Mouse (Mus musculus) layer of hippocampus, adult 2 months (tissue): ENCODE results near the gene Mrps31. TPM values are rescaled to one million over a fixed set of nuclear protein-coding genes. Genes with fewer than 3 reads are reported as not detected.

ENCODE experiments used
- DNase-seq, 2 experiments: peaks; one replicate each; pipeline ENCODE4 v3.0.0; 2022; ENCODE audit warnings: low spot score in 2 of 2
- H3K27ac ChIP-seq: fragments of 200-600 bp; 2 replicates; pipeline ENCODE4 v1.8.1; 2022
- H3K4me3 ChIP-seq: fragments of 200-600 bp; 2 replicates; pipeline ENCODE4 v1.8.1; 2022; ENCODE audit warnings: mild to moderate bottlenecking
- CTCF ChIP-seq: fragments of 200-600 bp; conservative IDR thresholded peaks from 2 replicates; pipeline ENCODE4 v1.8.1; 2022; ENCODE audit warnings: antibody characterized with exemption, mild to moderate bottlenecking, moderate library complexity
- long read RNA-seq, 2 experiments: library from polyadenylated mRNA; stranded (forward); transcript quantifications; one replicate each; pipeline ENCODE4 v2.0.0; 2021; ENCODE audit warnings: borderline mapping rate in 2 of 2
- total RNA-seq, 2 experiments: library from RNA; stranded (reverse); gene quantifications; 2 replicates each; pipeline ENCODE4 v1.2.3; 2021

Mrps31 gene
- total RNA-seq = 10 to 100 TPM; 23.5 to 23.6 TPM
- long read RNA-seq, experiment 1, transcript Mrps31-201 (7 exons, 1,515 nt) = major isoform, 13 of 18 reads
- long read RNA-seq, experiment 1, partial matches to known transcripts = 1 of 18 reads
- long read RNA-seq, experiment 1, other reads (novel, unspliced or antisense) = 4 of 18 reads
- long read RNA-seq, experiment 2, transcript Mrps31-201 (7 exons, 1,515 nt) = major isoform, 34 of 40 reads
- long read RNA-seq, experiment 2, partial matches to known transcripts = 1 of 40 reads
- long read RNA-seq, experiment 2, other reads (novel, unspliced or antisense) = 5 of 40 reads

GRCm38 (mm10) chr8:22411282-22411702 lies at the start of gene Mrps31:
TSS of gene Mrps31 (plus strand) at chr8:22411361.
- TF ChIP-seq CTCF = 0 out of 2 replicates have a peak, but pooled peaks have one; percentile 12
- DNase-seq = peak; percentile 89
- Histone ChIP-seq H3K4me3 (peak within 1 kb of the TSS; percentile 76), H3K27ac (peak within 1 kb of the TSS; percentile 93)

GRCm38 (mm10) chr8:22376311-22376710 lies 34.9 kb upstream of the Mrps31 start:
- Histone ChIP-seq H3K4me3 (no peak overlapping the region), H3K27ac (no peak overlapping the region)
- DNase-seq = no peak
- no peak for TF ChIP-seq CTCF

GRCm38 (mm10) chr8:22376903-22377302 lies 34.3 kb upstream of the Mrps31 start:
- no peak overlapping the region for H3K4me3 ChIP-seq
- DNase-seq = no peak
- no peak overlapping the region for H3K27ac ChIP-seq
- peak; percentile 80 for TF ChIP-seq CTCF

DNA sequence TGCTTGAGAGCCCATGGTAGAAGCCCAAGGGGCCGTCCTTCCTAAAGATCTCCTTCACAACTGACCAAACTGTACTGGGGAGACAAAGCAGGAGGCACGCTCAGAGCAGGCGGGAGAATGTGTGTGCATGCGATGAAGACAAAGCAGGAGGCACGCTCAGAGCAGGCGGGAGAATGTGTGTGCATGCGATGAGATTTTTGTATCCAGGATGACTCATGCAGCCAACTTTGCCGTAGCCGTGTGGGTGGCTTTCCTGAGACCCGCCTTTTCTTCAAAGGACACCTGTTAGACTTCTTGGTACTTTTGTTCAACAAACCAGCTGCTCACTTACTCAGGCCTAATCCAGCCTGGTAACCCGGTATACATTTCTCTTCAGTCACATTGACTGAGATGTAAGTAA lies 30.2 kb upstream of the Mrps31 start:
- no peak for TF ChIP-seq CTCF
- no peak overlapping the region for H3K4me3 ChIP-seq
- DNase-seq = no peak
- H3K27ac ChIP-seq = no peak overlapping the region

GRCm38 (mm10) chr8:22382824-22383595 lies 28.2 kb upstream of the Mrps31 start:
- peak; percentile 64 for TF ChIP-seq CTCF
- no peak for DNase-seq
- no peak overlapping the region for H3K27ac ChIP-seq
- no peak overlapping the region for H3K4me3 ChIP-seq

GRCm38 (mm10) chr8:22385158-22385557 lies 26.0 kb upstream of the Mrps31 start:
- Histone ChIP-seq H3K27ac (no peak overlapping the region), H3K4me3 (no peak overlapping the region)
- no peak for DNase-seq
- TF ChIP-seq CTCF = no peak

- 0 out of 2 replicates have a peak, but pooled peaks have one; percentile 15 for TF ChIP-seq CTCF
- no peak for DNase-seq
- no peak overlapping the region for H3K27ac ChIP-seq
- H3K4me3 ChIP-seq = no peak overlapping the region
Measured at GRCm38 (mm10) chr8:22389874-22390273, 21.3 kb upstream of the Mrps31 start.

GRCm38 (mm10) chr8:22390766-22391463 lies 20.2 kb upstream of the Mrps31 start:
- H3K27ac ChIP-seq = no peak overlapping the region
- no peak for DNase-seq
- no peak overlapping the region for H3K4me3 ChIP-seq
- no peak for TF ChIP-seq CTCF

GRCm38 (mm10) chr8:22394471-22394870 lies 16.7 kb upstream of the Mrps31 start:
- no peak for TF ChIP-seq CTCF
- DNase-seq = no peak
- Histone ChIP-seq H3K4me3 (no peak overlapping the region), H3K27ac (no peak overlapping the region)

DNA sequence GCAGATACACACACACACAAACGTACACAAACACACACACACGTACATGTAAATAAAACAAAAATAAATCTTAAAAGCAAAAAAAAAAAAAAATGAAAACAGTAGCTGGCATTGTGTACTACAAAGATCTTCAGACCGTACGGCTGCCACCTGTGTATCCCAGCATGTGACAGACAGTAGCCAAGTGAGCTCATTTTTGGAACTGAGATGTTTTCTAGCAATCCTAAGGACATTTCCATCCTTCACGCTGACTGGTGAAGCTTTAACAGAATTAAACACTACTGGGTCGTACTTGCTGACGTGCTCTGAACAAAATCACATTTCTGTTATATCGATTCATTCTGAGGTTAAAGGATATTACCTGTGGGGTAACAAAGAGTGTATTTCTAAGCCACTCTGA lies 15.9 kb upstream of the Mrps31 start:
- Histone ChIP-seq H3K27ac (no peak overlapping the region), H3K4me3 (no peak overlapping the region)
- TF ChIP-seq CTCF = no peak
- no peak for DNase-seq

GRCm38 (mm10) chr8:22397811-22398141 lies 13.4 kb upstream of the Mrps31 start:
- Histone ChIP-seq H3K27ac (peak overlapping the region; percentile 95), H3K4me3 (peak overlapping the region; percentile 55)
- DNase-seq = no peak
- TF ChIP-seq CTCF = no peak

GRCm38 (mm10) chr8:22398142-22398951 lies 12.8 kb upstream of the Mrps31 start, which contains the start of gene Slc25a15:
TSS of gene Slc25a15 (minus strand) at chr8:22398597.
- Histone ChIP-seq H3K27ac (peak within 1 kb of the TSS; percentile 95), H3K4me3 (peak within 1 kb of the TSS; percentile 55)
- DNase-seq = peak; percentile 83 to 84
- TF ChIP-seq CTCF = no peak
